Mouse (Mus musculus): ENCODE measurements around the gene Vmn1r128. TPM values are rescaled to one million over a fixed set of nuclear protein-coding genes. Genes with fewer than 3 reads are reported as not detected.
"Not testable (repeated sequence)": the region's sequence is repeated elsewhere in the genome, so short reads cannot be mapped to it uniquely, and the experiment has no call there.

Vmn1r128 gene
- not detected in 2 replicates for polyA plus RNA-seq (2011; ENCODE audit: insufficient read depth, insufficient read length, low replicate concordance, missing spikeins)

DNA sequence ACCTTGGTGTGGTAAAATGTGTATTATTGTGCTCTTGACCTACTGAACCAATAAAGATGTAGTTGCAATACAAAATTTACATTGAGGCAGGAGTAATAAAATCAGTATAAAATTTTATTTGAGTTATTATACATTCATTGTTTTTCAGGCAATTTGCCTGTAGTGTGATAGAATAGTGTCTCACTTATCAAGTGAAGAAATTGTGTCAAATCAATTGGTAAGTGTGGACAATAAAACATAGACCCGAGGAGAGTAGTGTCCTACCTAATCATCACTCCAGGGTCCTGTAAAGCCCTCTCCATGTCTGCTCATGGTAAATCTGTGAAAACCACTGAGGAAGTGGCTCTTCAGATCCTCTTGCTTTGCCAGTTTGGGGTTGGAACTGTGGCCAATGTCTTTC, at the start of gene Vmn1r128:
TSS of gene Vmn1r128 (plus strand) at position 301 of the 400 bp plus-strand sequence.
- not testable (repeated sequence) for H3K4me1 ChIP-seq (ENCODE audit: control insufficient read depth, insufficient read depth, low read length); H3K4me3 ChIP-seq (replicated peaks; ENCODE audit: control insufficient read depth, low read depth, low read length); H3K27ac ChIP-seq (ENCODE audit: control insufficient read depth, insufficient read depth, low read depth, low read length, poor library complexity)
- 61% methylated on average over 1 of the region's 1 CpGs for WGBS

DNA sequence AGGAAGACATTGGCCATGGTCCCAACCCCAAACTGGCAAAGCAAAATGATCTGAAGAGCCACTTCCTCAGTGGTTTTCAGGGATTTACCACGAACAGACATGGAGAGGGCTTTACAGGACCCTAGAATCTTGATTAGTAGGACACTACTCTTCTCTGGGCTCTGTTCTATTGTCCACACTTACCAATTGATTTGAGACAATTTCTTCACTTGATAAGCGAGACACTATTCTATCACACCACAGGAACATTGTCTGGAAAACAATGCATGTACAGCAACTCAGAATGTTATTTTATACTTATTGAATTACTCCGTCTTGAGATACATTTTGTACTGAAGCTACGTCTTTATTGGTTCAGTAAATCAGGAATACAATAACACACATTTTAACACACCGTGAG, 47.8 kb upstream of the Vmn1r128 start, which contains the start of gene Vmn1r126:
TSS of gene Vmn1r126 (minus strand) at position 101 of the 400 bp plus-strand sequence.
- H3K27ac ChIP-seq (ENCODE audit: control insufficient read depth, insufficient read depth, low read depth, low read length, poor library complexity); H3K4me3 ChIP-seq (replicated peaks; ENCODE audit: control insufficient read depth, low read depth, low read length); H3K4me1 ChIP-seq (ENCODE audit: control insufficient read depth, insufficient read depth, low read length): not testable (repeated sequence)
- no CpG with 5 or more reads among the region's 5 CpGs for WGBS

DNA sequence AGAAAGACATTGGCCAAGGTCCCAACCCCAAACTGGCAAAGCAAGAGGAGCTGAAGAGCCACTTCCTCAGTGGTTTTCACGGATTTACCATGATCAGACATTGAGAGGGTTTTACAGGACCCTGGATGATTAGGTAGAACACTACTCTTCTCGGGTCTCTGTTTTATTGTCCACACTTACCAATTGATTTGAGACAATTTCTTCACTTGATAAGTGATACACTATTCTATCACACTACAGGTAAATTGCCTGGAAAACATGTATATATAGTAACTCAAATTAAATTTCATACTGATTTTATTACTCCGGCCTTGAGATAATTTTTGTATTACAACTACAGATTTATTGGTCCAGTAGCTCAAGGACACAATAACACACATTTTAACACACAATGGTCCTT, 29.4 kb upstream of the Vmn1r128 start, which contains the start of gene Vmn1r127:
TSS of gene Vmn1r127 (minus strand) at position 101 of the 400 bp plus-strand sequence.
- H3K27ac ChIP-seq (ENCODE audit: control insufficient read depth, insufficient read depth, low read depth, low read length, poor library complexity); H3K4me3 ChIP-seq (replicated peaks; ENCODE audit: control insufficient read depth, low read depth, low read length); H3K4me1 ChIP-seq (ENCODE audit: control insufficient read depth, insufficient read depth, low read length): not testable (repeated sequence)
- WGBS: no CpG with 5 or more reads among the region's 3 CpGs

DNA sequence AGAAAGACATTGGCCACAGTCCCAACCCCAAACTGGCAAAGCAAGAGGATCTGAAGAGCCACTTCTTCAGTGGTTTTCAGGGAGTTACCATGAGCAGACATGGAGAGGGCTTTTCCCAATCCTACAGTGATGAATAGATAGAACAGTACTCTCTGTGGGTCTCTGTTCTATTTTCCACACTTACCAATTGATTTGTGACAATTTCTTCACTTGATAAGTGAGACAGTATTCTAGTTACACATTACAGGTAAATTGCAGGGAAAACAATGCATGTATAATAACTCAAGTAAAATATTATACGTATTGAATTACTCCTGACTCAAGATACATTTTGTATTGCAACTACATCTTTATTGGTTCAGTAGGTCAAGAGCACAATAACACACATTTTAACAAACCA, 12.0 kb downstream of the Vmn1r128 start, which contains the start of gene Vmn1r129:
TSS of gene Vmn1r129 (minus strand) at position 101 of the 400 bp plus-strand sequence.
- H3K4me3 ChIP-seq (replicated peaks; ENCODE audit: control insufficient read depth, low read depth, low read length); H3K4me1 ChIP-seq (ENCODE audit: control insufficient read depth, insufficient read depth, low read length); H3K27ac ChIP-seq (ENCODE audit: control insufficient read depth, insufficient read depth, low read depth, low read length, poor library complexity): not testable (repeated sequence)
- WGBS: no CpG with 5 or more reads among the region's 1 CpGs

Other genes starting within 250 kb of the Vmn1r128 start
- gene Vmn1r122, start 215.2 kb upstream of the Vmn1r128 start, polyA plus RNA-seq (2011; ENCODE audit: insufficient read depth, insufficient read length, low replicate concordance, missing spikeins): not detected in 2 replicates
- not detected in 2 replicates for gene Vmn1r123, start 187.2 kb upstream of the Vmn1r128 start, polyA plus RNA-seq (2011; ENCODE audit: insufficient read depth, insufficient read length, low replicate concordance, missing spikeins)
- not detected in 2 replicates for gene Gm5157, start 158.9 kb upstream of the Vmn1r128 start, polyA plus RNA-seq (2011; ENCODE audit: insufficient read depth, insufficient read length, low replicate concordance, missing spikeins)
- not detected in 2 replicates for gene Vmn1r124, start 88.8 kb upstream of the Vmn1r128 start, polyA plus RNA-seq (2011; ENCODE audit: insufficient read depth, insufficient read length, low replicate concordance, missing spikeins)
- gene Vmn1r125, start 77.2 kb upstream of the Vmn1r128 start, polyA plus RNA-seq (2011; ENCODE audit: insufficient read depth, insufficient read length, low replicate concordance, missing spikeins): not detected in 2 replicates
- gene Vmn1r126, start 47.9 kb upstream of the Vmn1r128 start, polyA plus RNA-seq (2011; ENCODE audit: insufficient read depth, insufficient read length, low replicate concordance, missing spikeins): not detected in 2 replicates
- gene Vmn1r127, start 29.5 kb upstream of the Vmn1r128 start, polyA plus RNA-seq (2011; ENCODE audit: insufficient read depth, insufficient read length, low replicate concordance, missing spikeins): not detected in 2 replicates
- not detected in 2 replicates for gene Vmn1r129, start 11.9 kb downstream of the Vmn1r128 start, polyA plus RNA-seq (2011; ENCODE audit: insufficient read depth, insufficient read length, low replicate concordance, missing spikeins)
- not detected in 2 replicates for gene Gm6882, start 83.4 kb downstream of the Vmn1r128 start, polyA plus RNA-seq (2011; ENCODE audit: insufficient read depth, insufficient read length, low replicate concordance, missing spikeins)
- not detected in 2 replicates for gene Vmn1r130, start 162.4 kb downstream of the Vmn1r128 start, polyA plus RNA-seq (2011; ENCODE audit: insufficient read depth, insufficient read length, low replicate concordance, missing spikeins)
- not detected in 2 replicates for gene Vmn1r131, start 196.7 kb downstream of the Vmn1r128 start, polyA plus RNA-seq (2011; ENCODE audit: insufficient read depth, insufficient read length, low replicate concordance, missing spikeins)

Data from bone marrow, adult 2 months (tissue).